Mouse (Mus musculus): Measurements from ENCODE around the gene Kctd6. TPM values are rescaled to one million over a fixed set of nuclear protein-coding genes. Genes with fewer than 3 reads are reported as not detected.

The Kctd6 gene
- polyA plus RNA-seq, 1 experiment from 2014 or later, result 10.6 TPM

- no peaks in the 10 kb centered on the region; the same call in 1 of the 2 replicates for H3K27me3 ChIP-seq (replicated peaks; ENCODE audit: control insufficient read depth, insufficient read depth, low read length)
- ATAC-seq (replicated peaks; ENCODE audit: low FRiP score), result no peak
- H3K4me1 ChIP-seq (replicated peaks; ENCODE audit: control insufficient read depth, insufficient read depth, low read length), result peaks cover 10% of the 10 kb centered on the region; the same call in 1 of the 2 replicates
- WGBS, result 56% methylated on average over 10 of the region's 10 CpGs
- no peak overlapping the region for H3K4me3 ChIP-seq (ENCODE audit: low read depth, low read length)
- H3K9me3 ChIP-seq (ENCODE audit: control insufficient read depth, low read length), result no peaks in the 10 kb centered on the region
- H3K9ac ChIP-seq (ENCODE audit: low read depth, low read length), result no peak overlapping the region
- H3K27ac ChIP-seq (ENCODE audit: low read depth, low read length), result no peak overlapping the region
- DNase-seq (ENCODE audit: low spot score), result no peak
- peaks cover 4% of the 10 kb centered on the region; the same call in 1 of the 2 replicates for H3K36me3 ChIP-seq (ENCODE audit: control insufficient read depth, insufficient read depth, low read length)
- H3K4me2 ChIP-seq, result no peak overlapping the region
These were observed 4.9 kb downstream of the Kctd6 start for GRCm38 (mm10) chr14:8218730-8219380.

DNA sequence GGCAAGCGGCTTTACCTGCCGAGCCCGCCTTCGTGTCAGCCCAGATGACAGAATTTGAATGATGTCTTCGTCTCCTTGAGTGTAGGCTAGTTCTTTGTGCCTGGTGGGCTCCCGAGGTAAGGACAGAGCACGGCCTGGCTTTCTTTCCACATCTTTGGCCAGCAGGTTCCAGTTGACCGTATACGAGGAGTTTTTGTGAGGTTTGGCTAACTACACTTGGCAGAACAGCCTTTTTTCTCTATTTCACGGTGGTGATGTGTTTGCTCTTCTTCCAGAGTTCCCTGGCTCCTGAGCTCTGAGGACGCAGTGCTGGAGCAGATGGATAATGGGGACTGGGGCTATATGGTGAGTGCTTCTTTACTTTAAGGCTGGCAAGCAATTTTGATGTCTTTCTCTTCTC lies 5.9 kb downstream of the Kctd6 start:
- 84% methylated on average over 11 of the region's 11 CpGs for WGBS
- H3K9ac ChIP-seq (ENCODE audit: low read depth, low read length), result no peak overlapping the region
- no peak overlapping the region for H3K4me2 ChIP-seq
- no peaks in the 10 kb centered on the region; the same call in 1 of the 2 replicates for H3K27me3 ChIP-seq (replicated peaks; ENCODE audit: control insufficient read depth, insufficient read depth, low read length)
- peaks cover 4% of the 10 kb centered on the region; the same call in 1 of the 2 replicates for H3K36me3 ChIP-seq (ENCODE audit: control insufficient read depth, insufficient read depth, low read length)
- DNase-seq (ENCODE audit: low spot score), result no peak
- ATAC-seq (replicated peaks; ENCODE audit: low FRiP score), result no peak
- H3K4me1 ChIP-seq (replicated peaks; ENCODE audit: control insufficient read depth, insufficient read depth, low read length), result peaks cover 11% of the 10 kb centered on the region; the same call in 1 of the 2 replicates
- no peak overlapping the region for H3K27ac ChIP-seq (ENCODE audit: low read depth, low read length)
- H3K9me3 ChIP-seq (ENCODE audit: control insufficient read depth, low read length), result no peaks in the 10 kb centered on the region
- H3K4me3 ChIP-seq (ENCODE audit: low read depth, low read length), result no peak overlapping the region

- H3K36me3 ChIP-seq (ENCODE audit: control insufficient read depth, insufficient read depth, low read length), result peaks cover 4% of the 10 kb centered on the region; the same call in 1 of the 2 replicates
- no peak for ATAC-seq (replicated peaks; ENCODE audit: low FRiP score)
- H3K9ac ChIP-seq (ENCODE audit: low read depth, low read length), result no peak overlapping the region
- no peaks in the 10 kb centered on the region for H3K9me3 ChIP-seq (ENCODE audit: control insufficient read depth, low read length)
- WGBS, result 63% methylated on average over 7 of the region's 7 CpGs
- no peak overlapping the region for H3K4me3 ChIP-seq (ENCODE audit: low read depth, low read length)
- H3K27me3 ChIP-seq (replicated peaks; ENCODE audit: control insufficient read depth, insufficient read depth, low read length), result no peaks in the 10 kb centered on the region; the same call in 1 of the 2 replicates
- no peak overlapping the region for H3K27ac ChIP-seq (ENCODE audit: low read depth, low read length)
- no peak for DNase-seq (ENCODE audit: low spot score)
- no peak overlapping the region for H3K4me2 ChIP-seq
- peaks cover 11% of the 10 kb centered on the region; the same call in 1 of the 2 replicates for H3K4me1 ChIP-seq (replicated peaks; ENCODE audit: control insufficient read depth, insufficient read depth, low read length)
These were observed 6.4 kb downstream of the Kctd6 start for GRCm38 (mm10) chr14:8220306-8220705.

GRCm38 (mm10) chr14:8220912-8221311 lies 7.0 kb downstream of the Kctd6 start:
- H3K27ac ChIP-seq (ENCODE audit: low read depth, low read length), result no peak overlapping the region
- H3K9ac ChIP-seq (ENCODE audit: low read depth, low read length), result no peak overlapping the region
- DNase-seq (ENCODE audit: low spot score) (no peak), ATAC-seq (replicated peaks; ENCODE audit: low FRiP score) (0 out of 2 replicates have a peak, but pooled peaks have one; percentile 35)
- H3K4me3 ChIP-seq (ENCODE audit: low read depth, low read length), result no peak overlapping the region
- peaks cover 7% of the 10 kb centered on the region; the same call in 1 of the 2 replicates for H3K4me1 ChIP-seq (replicated peaks; ENCODE audit: control insufficient read depth, insufficient read depth, low read length)
- H3K9me3 ChIP-seq (ENCODE audit: control insufficient read depth, low read length), result no peaks in the 10 kb centered on the region
- H3K4me2 ChIP-seq, result no peak overlapping the region
- H3K27me3 ChIP-seq (replicated peaks; ENCODE audit: control insufficient read depth, insufficient read depth, low read length), result no peaks in the 10 kb centered on the region; the same call in 1 of the 2 replicates
- WGBS, result 77% methylated on average over 2 of the region's 2 CpGs
- peaks cover 4% of the 10 kb centered on the region; the same call in 1 of the 2 replicates for H3K36me3 ChIP-seq (ENCODE audit: control insufficient read depth, insufficient read depth, low read length)

DNA sequence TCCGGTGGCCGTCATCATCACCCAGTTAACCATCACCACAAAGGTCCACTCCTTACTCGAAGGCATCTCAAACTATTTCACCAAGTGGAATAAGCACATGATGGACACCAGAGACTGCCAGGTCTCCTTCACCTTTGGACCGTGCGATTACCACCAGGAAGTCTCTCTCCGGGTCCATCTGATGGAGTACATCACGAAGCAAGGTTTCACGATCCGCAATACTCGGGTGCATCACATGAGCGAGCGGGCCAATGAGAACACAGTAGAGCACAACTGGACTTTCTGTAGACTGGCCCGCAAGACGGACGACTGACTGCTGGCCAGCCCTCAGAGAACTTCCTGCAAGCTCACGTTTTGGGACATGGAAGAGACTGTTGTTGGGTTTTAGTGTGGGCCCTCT lies 8.6 kb downstream of the Kctd6 start:
- H3K27me3 ChIP-seq (replicated peaks; ENCODE audit: control insufficient read depth, insufficient read depth, low read length), result no peaks in the 10 kb centered on the region
- ATAC-seq (replicated peaks; ENCODE audit: low FRiP score) (no peak), DNase-seq (ENCODE audit: low spot score) (peak; percentile 16)
- WGBS, result 96% methylated on average over 16 of the region's 16 CpGs
- H3K36me3 ChIP-seq (ENCODE audit: control insufficient read depth, insufficient read depth, low read length), result peaks cover 4% of the 10 kb centered on the region; the same call in 1 of the 2 replicates
- peaks cover 3% of the 10 kb centered on the region; the same call in 1 of the 2 replicates for H3K4me1 ChIP-seq (replicated peaks; ENCODE audit: control insufficient read depth, insufficient read depth, low read length)
- no peak overlapping the region for H3K27ac ChIP-seq (ENCODE audit: low read depth, low read length)
- no peaks in the 10 kb centered on the region for H3K9me3 ChIP-seq (ENCODE audit: control insufficient read depth, low read length)
- H3K4me3 ChIP-seq (ENCODE audit: low read depth, low read length), result no peak overlapping the region
- no peak overlapping the region for H3K4me2 ChIP-seq
- H3K9ac ChIP-seq (ENCODE audit: low read depth, low read length), result no peak overlapping the region

DNA sequence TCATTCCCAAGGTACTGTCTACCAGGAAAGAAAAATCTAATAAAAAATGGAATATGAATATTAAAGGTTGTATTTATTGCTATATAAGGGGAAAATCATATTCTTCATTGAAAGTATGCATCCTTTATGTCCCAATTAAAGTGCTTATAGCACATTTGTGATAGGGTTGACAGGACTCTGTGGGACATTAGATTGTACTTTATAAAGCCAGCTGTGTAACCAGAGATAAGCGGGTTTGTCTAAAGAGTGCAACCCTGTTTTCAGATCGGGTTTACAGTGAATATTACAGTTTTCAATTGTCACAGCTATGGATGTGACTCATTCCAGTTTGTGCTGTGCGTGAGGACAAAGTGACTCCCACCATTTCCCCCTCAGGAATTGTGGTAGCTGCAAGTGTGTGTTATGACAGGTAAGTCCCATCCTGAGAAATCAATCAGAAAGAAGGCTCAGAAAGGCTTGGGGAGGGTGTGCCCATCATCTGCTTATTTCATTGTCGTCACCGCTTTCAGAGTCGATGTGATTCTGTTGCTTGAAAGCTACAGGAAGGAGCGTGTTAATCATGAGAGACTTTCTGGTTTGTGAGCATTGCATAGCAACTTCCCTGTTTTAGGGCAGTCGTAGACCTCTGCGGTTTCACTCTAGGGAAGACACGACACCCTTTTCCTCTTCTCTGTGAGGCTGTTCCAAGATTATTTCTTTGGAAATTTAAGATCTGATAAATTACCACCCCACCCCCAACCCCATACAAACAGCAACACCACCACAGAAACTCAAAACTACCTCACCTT lies 9.8 kb downstream of the Kctd6 start:
- peak; percentile 23 for DNase-seq (ENCODE audit: low spot score)
- Histone ChIP-seq H3K4me2 (peak overlapping the region; percentile 3; the same call in 1 of the 2 replicates), H3K36me3 (ENCODE audit: control insufficient read depth, insufficient read depth, low read length) (peaks cover 4% of the 10 kb centered on the region; the same call in 1 of the 2 replicates), H3K9me3 (ENCODE audit: control insufficient read depth, low read length) (no peaks in the 10 kb centered on the region), H3K4me3 (ENCODE audit: low read depth, low read length) (no peak overlapping the region), H3K4me1 (replicated peaks; ENCODE audit: control insufficient read depth, insufficient read depth, low read length) (peaks cover 3% of the 10 kb centered on the region; the same call in 1 of the 2 replicates), H3K27ac (ENCODE audit: low read depth, low read length) (no peak overlapping the region), H3K9ac (ENCODE audit: low read depth, low read length) (no peak overlapping the region), H3K27me3 (replicated peaks; ENCODE audit: control insufficient read depth, insufficient read depth, low read length) (no peaks in the 10 kb centered on the region)
- ATAC-seq (replicated peaks; ENCODE audit: low FRiP score), result peak; percentile 65
- WGBS, result 62% methylated on average over 10 of the region's 10 CpGs

DNA sequence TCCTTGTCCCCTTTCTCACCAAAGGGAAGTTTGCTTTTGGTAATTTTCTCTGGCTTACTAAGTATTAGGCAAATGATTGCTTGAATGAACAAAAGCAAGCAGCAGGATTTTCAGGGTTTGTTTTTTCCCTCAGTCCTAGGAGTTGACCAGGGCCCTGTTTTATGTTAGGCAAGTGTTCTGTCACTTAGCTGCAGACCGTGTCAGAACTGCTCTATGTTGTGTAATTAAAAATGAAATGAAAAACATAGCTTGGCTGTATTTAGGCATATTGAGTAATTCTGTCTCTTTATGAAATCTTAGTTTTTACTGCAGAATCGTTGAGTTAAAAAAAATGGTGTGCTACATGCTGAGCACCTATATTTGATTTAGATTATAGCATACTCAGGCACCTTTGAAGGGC lies 10.9 kb downstream of the Kctd6 start:
- Histone ChIP-seq H3K27ac (ENCODE audit: low read depth, low read length) (no peak overlapping the region), H3K27me3 (replicated peaks; ENCODE audit: control insufficient read depth, insufficient read depth, low read length) (no peaks in the 10 kb centered on the region), H3K4me3 (ENCODE audit: low read depth, low read length) (no peak overlapping the region), H3K9me3 (ENCODE audit: control insufficient read depth, low read length) (no peaks in the 10 kb centered on the region), H3K4me2 (no peak overlapping the region), H3K9ac (ENCODE audit: low read depth, low read length) (no peak overlapping the region), H3K4me1 (replicated peaks; ENCODE audit: control insufficient read depth, insufficient read depth, low read length) (peaks cover 3% of the 10 kb centered on the region; the same call in 1 of the 2 replicates), H3K36me3 (ENCODE audit: control insufficient read depth, insufficient read depth, low read length) (peaks cover 4% of the 10 kb centered on the region; the same call in 1 of the 2 replicates)
- no peak for DNase-seq (ENCODE audit: low spot score)
- WGBS, result 77% methylated on average over 2 of the region's 2 CpGs
- ATAC-seq (replicated peaks; ENCODE audit: low FRiP score), result no peak

DNA sequence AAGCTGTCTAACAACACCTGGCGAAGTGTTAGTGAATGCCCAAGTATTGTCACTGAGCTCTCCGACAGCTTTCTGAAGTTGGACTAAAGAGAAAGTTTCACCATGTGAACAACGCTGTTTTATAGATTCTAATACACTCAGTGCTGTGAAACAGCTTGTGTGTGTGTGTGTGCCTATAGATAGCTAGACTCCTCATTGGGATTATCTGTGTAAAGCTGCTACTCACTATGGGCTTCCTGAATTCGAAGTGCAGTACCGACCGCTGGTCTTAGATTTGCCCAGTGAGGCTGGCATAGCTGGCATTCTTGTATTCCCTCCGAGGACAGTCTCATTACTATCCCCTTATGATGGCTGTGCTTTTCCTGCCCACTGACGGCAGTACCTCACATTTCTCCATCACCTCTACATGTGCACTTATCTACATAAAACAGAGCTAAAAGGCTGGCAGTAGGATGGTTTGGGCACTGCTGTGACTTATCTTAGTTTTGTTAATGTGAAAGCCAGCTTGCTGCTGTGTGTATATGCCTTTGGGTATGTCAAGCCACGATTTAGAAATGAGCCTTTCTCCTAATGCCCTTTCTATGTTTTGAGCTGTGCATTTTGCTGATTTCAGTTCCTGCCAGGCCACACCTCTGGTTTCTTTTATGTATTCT lies 15.6 kb downstream of the Kctd6 start:
- Histone ChIP-seq H3K36me3 (ENCODE audit: control insufficient read depth, insufficient read depth, low read length) (no peaks in the 10 kb centered on the region), H3K9ac (ENCODE audit: low read depth, low read length) (no peak overlapping the region), H3K27ac (ENCODE audit: low read depth, low read length) (no peak overlapping the region), H3K9me3 (ENCODE audit: control insufficient read depth, low read length) (no peaks in the 10 kb centered on the region), H3K4me3 (ENCODE audit: low read depth, low read length) (no peak overlapping the region), H3K27me3 (replicated peaks; ENCODE audit: control insufficient read depth, insufficient read depth, low read length) (no peaks in the 10 kb centered on the region), H3K4me2 (no peak overlapping the region), H3K4me1 (replicated peaks; ENCODE audit: control insufficient read depth, insufficient read depth, low read length) (peaks cover 3% of the 10 kb centered on the region; the same call in 1 of the 2 replicates)
- ATAC-seq (replicated peaks; ENCODE audit: low FRiP score) (peak; percentile 55; the same call in 1 of the 2 replicates), DNase-seq (ENCODE audit: low spot score) (peak; percentile 12)
- 73% methylated on average over 9 of the region's 9 CpGs for WGBS

All from liver, embryonic 11.5 days (tissue).